ENCODE assay signal across 12 mouse cellular contexts in genomic region chr10:111669658-111670057, GRCm38 (mm10).
A peak's percentile ranks its signal among the peaks of the same experiment; 100 is the strongest.
DNase-seq lines count a peak whose midpoint lies in the region; ATAC-seq and TF ChIP-seq lines count a peak whose summit lies in the region.
"Had no signal": no experiment of that assay in that cellular context is flagged by ENCODE, and none has a peak within 500 bp of the region (broad histone marks: within the 10 kb centered on the region; RNA-seq: fewer than 3 reads in every experiment).

No protein-coding gene starts in this region.

- no peak overlapping the region for H3K9ac ChIP-seq in lung, embryonic 14.5 days
- H3K9ac ChIP-seq: limb, embryonic 12.5 days; neural tube, embryonic 13.5 days had no signal

- H3K36me3 ChIP-seq in lung, embryonic 14.5 days (ENCODE audit: insufficient read depth) = no peaks in the 10 kb centered on the region
- H3K36me3 ChIP-seq: limb, embryonic 12.5 days; neural tube, embryonic 13.5 days had no signal

- H3K4me3 ChIP-seq in lung, embryonic 14.5 days (ENCODE audit: low read depth, low read length) = no peak overlapping the region
- H3K4me3 ChIP-seq: limb, embryonic 12.5 days; neural tube, embryonic 13.5 days had no signal

- no peaks in the 10 kb centered on the region for H3K9me3 ChIP-seq in lung, embryonic 14.5 days (ENCODE audit: low read depth, low read length)
- H3K9me3 ChIP-seq: limb, embryonic 12.5 days; neural tube, embryonic 13.5 days had no signal

- TF ChIP-seq CTCF in lung, embryonic 14.5 days (IDR thresholded peaks at IDR 0.05; ENCODE audit: low read depth) = no peak

- H3K4me2 ChIP-seq in lung, embryonic 14.5 days = no peak overlapping the region
- H3K4me2 ChIP-seq: limb, embryonic 12.5 days; neural tube, embryonic 13.5 days had no signal

- WGBS in lung, embryonic 14.5 days = 34% methylated on average over 6 of the region's 6 CpGs

- H3K27ac ChIP-seq in lung, embryonic 14.5 days (ENCODE audit: low read depth) = peak overlapping the region; percentile 47
- H3K27ac ChIP-seq: limb, embryonic 12.5 days; neural tube, embryonic 13.5 days had no signal

- H3K4me1 ChIP-seq in lung, embryonic 14.5 days (ENCODE audit: insufficient read depth) = peaks cover 47% of the 10 kb centered on the region

- ATAC-seq in lung, embryonic 14.5 days (ENCODE audit: insufficient read depth) = peak; percentile 60

- no peaks in the 10 kb centered on the region for H3K27me3 ChIP-seq in lung, embryonic 14.5 days (ENCODE audit: insufficient read depth, low read length)
- H3K27me3 ChIP-seq: limb, embryonic 12.5 days; neural tube, embryonic 13.5 days had no signal

- DNase-seq in heart, adult 11 months = peak; percentile 95
- no peak for DNase-seq in heart, adult 8-10 months (ENCODE audit: low spot score)
- peak; percentile 51 for DNase-seq in urinary bladder, postnatal 14 days (ENCODE audit: low spot score)
- no peak for DNase-seq in urinary bladder, postnatal 10 days (ENCODE audit: low spot score)
- DNase-seq in lung, embryonic 14.5 days = peak; percentile 93
- DNase-seq in layer of hippocampus, adult 8-10 months (ENCODE audit: low spot score in 2 of 2) = no peak
- DNase-seq in adrenal gland, postnatal 25 days = no peak
- no peak for DNase-seq in layer of hippocampus, postnatal 10 days (ENCODE audit: low spot score in 2 of 2)
- DNase-seq: B cell, adult 2 months; cerebellum, adult 8-10 months had no signal

Comparison
In these comparisons a context has a peak if more than half of its experiments do, and no peak if none do; other contexts are left out.
1. DNase-seq: peak in heart, adult 11 months (single experiment), urinary bladder, postnatal 14 days (single experiment) and lung, embryonic 14.5 days (single experiment); none in heart, adult 8-10 months (single experiment), urinary bladder, postnatal 10 days (single experiment), layer of hippocampus, adult 8-10 months (0 of 2), adrenal gland, postnatal 25 days (single experiment) and layer of hippocampus, postnatal 10 days (0 of 2).